Mouse (Mus musculus) erythroblast, adult 5-6 weeks (primary cell): ENCODE results near the gene Ppig. TPM values are rescaled to one million over a fixed set of nuclear protein-coding genes. Genes with fewer than 3 reads are reported as not detected.
"Not testable (repeated sequence)": the region's sequence is repeated elsewhere in the genome, so short reads cannot be mapped to it uniquely, and the experiment has no call there.

Source experiments
- ATAC-seq: replicated peaks from 2 replicates; pipeline ENCODE4 v1.8.0; 2016; ENCODE audit warnings: moderate number of reproducible peaks, mild to moderate bottlenecking, moderate TSS enrichment, inconsistent platforms; ENCODE audit not compliant: poor library complexity, low FRiP score, severe bottlenecking
- total RNA-seq, 2 experiments: library from RNA; stranded (forward) in 1 of 2; stranded (reverse) in 1 of 2; fragments of 150-400 nt in 1 of 2; fragments of 200-764, 138-1000 nt in 1 of 2; gene quantifications; 2 replicates each; pipeline versions ENCODE4 v1.2.3 to v1.2.4; 2015 to 2017; ENCODE audit warnings: low replicate concordance in 2 of 2

The Ppig gene
- total RNA-seq (2015; ENCODE audit: low replicate concordance) (30.3 and 33.6 TPM in 2 replicates), total RNA-seq (2017; ENCODE audit: low replicate concordance) (14.9 and 34.7 TPM in 2 replicates)

- ATAC-seq, result peak; percentile 42
These were observed at the start of gene Ppig for GRCm38 (mm10) chr2:69722273-69722649. Gene Ppig, plus strand, starts transcription at chr2:69722545.

- ATAC-seq, result no peak
These were observed 48.6 kb upstream of the Ppig start for GRCm38 (mm10) chr2:69673723-69674122.

- ATAC-seq, result no peak
These were observed 47.1 kb upstream of the Ppig start for GRCm38 (mm10) chr2:69675266-69675665.

GRCm38 (mm10) chr2:69676713-69677112 is 45.6 kb upstream of the Ppig start:
- ATAC-seq, result no peak

- ATAC-seq, result not testable (repeated sequence)
These were observed 45.1 kb upstream of the Ppig start for GRCm38 (mm10) chr2:69677215-69677614.

- ATAC-seq, result peak; percentile 62
These were observed 42.4 kb upstream of the Ppig start for GRCm38 (mm10) chr2:69679990-69680389.

- ATAC-seq, result no peak
These were observed 40.4 kb upstream of the Ppig start for GRCm38 (mm10) chr2:69681931-69682330.

- ATAC-seq, result no peak
These were observed 39.1 kb upstream of the Ppig start for GRCm38 (mm10) chr2:69683036-69683805.

GRCm38 (mm10) chr2:69684488-69684887 is 37.9 kb upstream of the Ppig start:
- no peak for ATAC-seq

- no peak for ATAC-seq
These were observed 32.1 kb upstream of the Ppig start for GRCm38 (mm10) chr2:69690214-69690613.

GRCm38 (mm10) chr2:69690843-69691242 is 31.5 kb upstream of the Ppig start:
- no peak for ATAC-seq

- ATAC-seq, result no peak
These were observed 28.8 kb upstream of the Ppig start for GRCm38 (mm10) chr2:69693501-69693900.

- ATAC-seq, result no peak
These were observed 21.9 kb upstream of the Ppig start for GRCm38 (mm10) chr2:69700446-69700845.

- no peak for ATAC-seq
These were observed 10.2 kb upstream of the Ppig start for GRCm38 (mm10) chr2:69712171-69712570.

GRCm38 (mm10) chr2:69712981-69713625 is 9.2 kb upstream of the Ppig start, which contains the start of gene Fastkd1:
Gene Fastkd1, minus strand, starts transcription at chr2:69713516.
- peak; percentile 100 for ATAC-seq

- ATAC-seq, result no peak
These were observed 8.7 kb upstream of the Ppig start for GRCm38 (mm10) chr2:69713626-69714014.

- ATAC-seq, result no peak
These were observed 8.2 kb upstream of the Ppig start for GRCm38 (mm10) chr2:69714126-69714525.

- no peak for ATAC-seq
These were observed 5.9 kb upstream of the Ppig start for GRCm38 (mm10) chr2:69716483-69716882.

- no peak for ATAC-seq
These were observed 3.2 kb upstream of the Ppig start for GRCm38 (mm10) chr2:69719121-69719520.

GRCm38 (mm10) chr2:69722650-69723518 is 539 bp downstream of the Ppig start:
- peak; percentile 93 for ATAC-seq
